Mouse (Mus musculus) limb, embryonic 10.5 days (tissue): ENCODE results near the gene Slc39a10. TPM values are rescaled to one million over a fixed set of nuclear protein-coding genes. Genes with fewer than 3 reads are reported as not detected.
"Not testable (repeated sequence)": the region's sequence is repeated elsewhere in the genome, so short reads cannot be mapped to it uniquely, and the experiment has no call there.

Experiments
- DNase-seq: peaks from one replicate; pipeline ENCODE4 v3.0.0-alpha.2; 2017; ENCODE audit warnings: low spot score
- H3K27ac ChIP-seq: fragments of 300-500 bp; sonication (generic); 2 replicates; pipeline ENCODE4 v1.5.1; 2016; ENCODE audit warnings: mild to moderate bottlenecking
- H3K27me3 ChIP-seq: fragments of 300-500 bp; sonication (generic); 2 replicates; pipeline ENCODE4 v1.6.1; 2016; ENCODE audit warnings: low read depth, mild to moderate bottlenecking; ENCODE audit not compliant: poor library complexity, severe bottlenecking
- H3K36me3 ChIP-seq: fragments of 300-500 bp; sonication (generic); 2 replicates; pipeline ENCODE4 v1.6.1; 2016; ENCODE audit warnings: mild to moderate bottlenecking, moderate library complexity
- H3K4me1 ChIP-seq: fragments of 300-500 bp; sonication (generic); 2 replicates; pipeline ENCODE4 v1.6.1; 2016
- H3K4me3 ChIP-seq: fragments of 300-500 bp; sonication (generic); 2 replicates; pipeline ENCODE4 v1.5.1; 2016; ENCODE audit warnings: mild to moderate bottlenecking, moderate library complexity
- H3K9me3 ChIP-seq: fragments of 300-500 bp; sonication (generic); replicated peaks from 2 replicates; pipeline ENCODE4 v1.6.1; 2016; ENCODE audit warnings: mild to moderate bottlenecking
- WGBS: fragments of 180-500 bp; shearing (Covaris S2); methylation state at CpG from one replicate; pipeline ENCODE4 v1.1.7; 2016; 5-methylcytosine and 5-hydroxymethylcytosine counted together
- polyA plus RNA-seq: library from polyadenylated mRNA; unstranded; fragments of >200 nt; fragmentation: Nextera tagmentation; extraction: Ambion mirVana; gene quantifications from 2 replicates; pipeline ENCODE4 v1.2.1, GENCODE M21; 2016

Slc39a10 gene
- polyA plus RNA-seq, 1 experiment from 2014 or later: 64.1 TPM

- Histone ChIP-seq H3K36me3 (peaks cover 79% of the 10 kb centered on the region), H3K9me3 (no peaks in the 10 kb centered on the region), H3K4me3 (no peak overlapping the region), H3K4me1 (no peaks in the 10 kb centered on the region), H3K27ac (no peak overlapping the region), H3K27me3 (no peaks in the 10 kb centered on the region)
- DNase-seq: no peak
- 93% methylated on average over 5 of the region's 5 CpGs for WGBS
Observed at GRCm38 (mm10) chr1:46817934-46818333, 74.7 kb downstream of the Slc39a10 start.

- WGBS: 97% methylated on average over 4 of the region's 4 CpGs
- H3K27ac ChIP-seq, H3K4me1 ChIP-seq, H3K27me3 ChIP-seq, H3K4me3 ChIP-seq, H3K9me3 ChIP-seq, DNase-seq: not testable (repeated sequence)
- H3K36me3 ChIP-seq: peaks cover 48% of the 10 kb centered on the region
Observed at GRCm38 (mm10) chr1:46808630-46809029, 84.0 kb downstream of the Slc39a10 start.

GRCm38 (mm10) chr1:46805074-46805473, 87.6 kb downstream of the Slc39a10 start:
- Histone ChIP-seq H3K27ac (no peak overlapping the region), H3K27me3 (no peaks in the 10 kb centered on the region), H3K4me1 (no peaks in the 10 kb centered on the region), H3K36me3 (peaks cover 20% of the 10 kb centered on the region), H3K4me3 (no peak overlapping the region), H3K9me3 (no peaks in the 10 kb centered on the region)
- DNase-seq: no peak
- 87% methylated on average over 1 of the region's 1 CpGs for WGBS

GRCm38 (mm10) chr1:46782227-46782626, 110.4 kb downstream of the Slc39a10 start:
- H3K27me3 ChIP-seq, H3K36me3 ChIP-seq, H3K27ac ChIP-seq, H3K4me3 ChIP-seq, H3K9me3 ChIP-seq, DNase-seq, H3K4me1 ChIP-seq: not testable (repeated sequence)
- WGBS: 92% methylated on average over 4 of the region's 4 CpGs

- not testable (repeated sequence) for H3K27me3 ChIP-seq, H3K4me1 ChIP-seq, H3K9me3 ChIP-seq, DNase-seq, H3K27ac ChIP-seq, H3K4me3 ChIP-seq, H3K36me3 ChIP-seq
- 86% methylated on average over 7 of the region's 7 CpGs for WGBS
Observed at GRCm38 (mm10) chr1:46770077-46770695, 122.5 kb downstream of the Slc39a10 start.

GRCm38 (mm10) chr1:46769318-46769717, 123.3 kb downstream of the Slc39a10 start:
- H3K27ac ChIP-seq, H3K4me1 ChIP-seq, H3K4me3 ChIP-seq, H3K36me3 ChIP-seq, DNase-seq, H3K9me3 ChIP-seq, H3K27me3 ChIP-seq: not testable (repeated sequence)

GRCm38 (mm10) chr1:46764600-46764999, 128.1 kb downstream of the Slc39a10 start:
- H3K27ac ChIP-seq, H3K9me3 ChIP-seq, DNase-seq, H3K4me1 ChIP-seq, H3K36me3 ChIP-seq, H3K4me3 ChIP-seq, H3K27me3 ChIP-seq: not testable (repeated sequence)
- WGBS: 79% methylated on average over 3 of the region's 3 CpGs
